Mouse (Mus musculus): Measurements from ENCODE around the gene Apoc3.
A peak's percentile ranks its signal among the peaks of the same experiment; 100 is the strongest.

Gene Apoc3

DNA sequence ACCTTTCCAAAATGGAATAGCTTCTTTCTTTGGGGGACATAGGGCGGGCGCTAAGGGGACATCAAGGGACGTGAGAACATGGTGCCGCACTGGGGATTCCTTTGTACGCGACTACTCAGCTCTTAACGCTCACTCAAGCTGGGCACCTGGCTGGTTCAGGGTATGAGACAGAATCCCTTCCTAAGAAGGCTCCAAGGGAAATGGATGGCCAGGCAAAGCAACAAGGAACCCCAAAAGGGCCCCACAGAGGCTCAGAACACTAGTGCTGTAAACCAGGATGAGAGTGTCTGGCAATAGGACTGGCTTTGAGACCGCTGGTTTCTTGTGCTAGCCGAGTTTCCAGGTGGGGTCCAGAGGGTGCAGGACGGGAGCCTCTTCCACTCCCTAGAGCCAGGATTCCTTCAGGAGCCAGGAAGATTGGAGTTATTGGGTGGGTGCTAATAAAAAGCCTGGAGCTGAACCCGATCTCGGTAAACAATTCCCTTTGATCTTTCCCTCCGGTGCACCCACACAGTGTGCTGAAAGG is 4.9 kb downstream of the Apoc3 start:
- DNase-seq (ENCODE audit: low spot score in 2 of 2), result peak in 1 of 2 experiments; percentile 33

DNA sequence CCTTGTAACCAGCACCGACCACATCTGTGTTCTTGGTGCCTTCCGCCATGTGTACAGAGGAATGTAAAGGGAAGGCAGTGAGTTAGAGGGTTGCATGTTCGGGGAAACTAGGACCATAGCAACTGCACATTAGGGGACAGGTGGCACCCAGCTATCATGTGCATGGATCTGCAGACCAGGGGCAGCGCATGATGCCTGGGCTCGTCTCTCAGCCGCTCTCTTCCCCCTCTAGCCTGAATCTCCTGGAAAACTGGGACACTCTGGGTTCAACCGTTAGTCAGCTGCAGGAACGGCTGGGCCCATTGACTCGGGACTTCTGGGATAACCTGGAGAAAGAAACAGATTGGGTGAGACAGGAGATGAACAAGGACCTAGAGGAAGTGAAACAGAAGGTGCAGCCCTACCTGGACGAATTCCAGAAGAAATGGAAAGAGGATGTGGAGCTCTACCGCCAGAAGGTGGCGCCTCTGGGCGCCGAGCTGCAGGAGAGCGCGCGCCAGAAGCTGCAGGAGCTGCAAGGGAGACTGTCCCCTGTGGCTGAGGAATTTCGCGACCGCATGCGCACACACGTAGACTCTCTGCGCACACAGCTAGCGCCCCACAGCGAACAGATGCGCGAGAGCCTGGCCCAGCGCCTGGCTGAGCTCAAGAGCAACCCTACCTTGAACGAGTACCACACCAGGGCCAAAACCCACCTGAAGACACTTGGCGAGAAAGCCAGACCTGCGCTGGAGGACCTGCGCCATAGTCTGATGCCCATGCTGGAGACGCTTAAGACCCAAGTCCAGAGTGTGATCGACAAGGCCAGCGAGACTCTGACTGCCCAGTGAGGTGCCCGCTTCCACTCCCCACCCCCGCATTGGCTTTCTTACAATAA is 5.6 kb downstream of the Apoc3 start:
- DNase-seq (ENCODE audit: low spot score in 2 of 2), result peak; percentile 91

DNA sequence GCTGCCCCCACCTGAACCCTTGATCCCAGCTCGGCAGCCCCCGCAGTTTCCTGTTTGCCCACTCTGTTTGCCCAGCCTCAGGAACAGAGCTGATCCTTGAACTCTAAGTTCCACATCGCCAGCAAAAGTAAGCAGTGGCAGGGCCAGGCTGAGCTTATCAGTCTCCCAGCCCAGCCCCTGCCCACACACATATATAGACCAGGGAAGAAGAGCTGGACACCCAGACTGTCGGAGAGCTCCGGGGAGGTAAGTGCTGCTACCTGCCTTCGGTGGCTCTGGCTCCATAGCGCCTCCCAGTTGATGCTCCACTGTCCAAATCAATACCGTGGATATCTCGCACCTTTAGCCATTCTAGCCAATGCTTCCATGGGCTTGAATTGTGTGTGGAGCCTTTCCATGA is 6.9 kb downstream of the Apoc3 start, which contains the start of gene Apoa1:
Gene Apoa1 (plus strand): TSS at position 90 of the 400 bp plus-strand sequence.
- no peak for DNase-seq (ENCODE audit: low spot score in 2 of 2)

DNA sequence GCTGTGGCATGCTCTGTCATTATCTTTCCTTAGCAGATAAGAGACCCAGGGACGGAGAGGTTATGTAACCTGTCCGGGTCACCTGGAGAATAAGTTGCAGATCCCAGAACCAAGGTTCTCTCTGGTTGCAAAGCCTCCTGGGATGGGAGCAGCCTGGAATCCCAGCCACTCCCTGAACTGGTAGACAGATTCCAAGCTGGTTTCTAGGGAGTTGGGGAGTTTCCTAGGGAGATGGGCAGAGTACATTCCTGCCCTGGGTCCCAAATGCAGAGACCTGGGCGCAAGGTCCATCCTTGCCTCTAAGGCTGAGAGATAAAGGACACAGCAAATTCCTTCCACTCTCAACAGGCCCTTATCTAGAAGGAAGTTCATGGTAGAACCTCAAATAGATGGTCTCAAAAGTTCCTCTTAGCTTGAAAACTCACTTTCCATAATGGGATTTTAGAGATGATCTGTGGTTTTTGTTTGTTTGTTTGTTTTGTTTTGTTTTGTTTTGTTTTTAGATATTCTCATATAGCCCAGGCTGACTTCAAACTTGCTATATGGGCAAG is 8.3 kb downstream of the Apoc3 start:
- no peak for DNase-seq (ENCODE audit: low spot score in 2 of 2)

DNA sequence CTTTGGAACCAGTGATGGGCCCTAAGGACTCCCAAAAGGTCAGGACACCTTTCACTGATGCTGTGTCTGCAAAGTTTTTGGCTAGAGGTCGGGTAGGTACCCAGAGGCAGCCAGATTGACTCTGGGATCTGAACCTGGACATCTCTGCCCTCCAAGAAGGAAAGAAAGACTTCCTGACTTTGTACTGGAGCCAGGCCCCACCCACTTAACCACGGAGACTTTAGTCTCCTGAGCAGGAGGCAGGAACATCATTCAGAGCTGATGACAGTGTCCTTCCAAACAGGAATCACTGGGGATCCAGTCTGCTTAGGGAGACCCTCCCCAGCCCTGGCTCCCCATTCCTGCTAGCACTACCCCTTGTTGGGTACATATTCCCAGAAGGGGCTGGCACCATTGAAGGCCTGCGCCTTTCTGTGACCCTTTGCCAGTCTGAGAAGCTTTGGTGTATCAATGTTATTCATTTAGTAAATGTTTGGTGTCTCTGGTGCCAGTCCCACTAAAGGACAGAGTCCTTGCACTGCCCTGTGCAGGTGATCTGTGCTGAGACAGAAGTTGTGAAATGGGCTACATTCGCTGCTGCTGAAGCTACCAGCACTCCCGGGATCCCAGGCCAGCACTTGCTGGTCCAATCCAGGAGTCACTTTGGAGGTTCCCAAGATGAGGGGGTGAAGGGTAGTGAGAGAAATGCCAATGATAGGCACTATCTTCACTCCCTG is 10.3 kb downstream of the Apoc3 start:
- DNase-seq (ENCODE audit: low spot score in 2 of 2), result no peak

DNA sequence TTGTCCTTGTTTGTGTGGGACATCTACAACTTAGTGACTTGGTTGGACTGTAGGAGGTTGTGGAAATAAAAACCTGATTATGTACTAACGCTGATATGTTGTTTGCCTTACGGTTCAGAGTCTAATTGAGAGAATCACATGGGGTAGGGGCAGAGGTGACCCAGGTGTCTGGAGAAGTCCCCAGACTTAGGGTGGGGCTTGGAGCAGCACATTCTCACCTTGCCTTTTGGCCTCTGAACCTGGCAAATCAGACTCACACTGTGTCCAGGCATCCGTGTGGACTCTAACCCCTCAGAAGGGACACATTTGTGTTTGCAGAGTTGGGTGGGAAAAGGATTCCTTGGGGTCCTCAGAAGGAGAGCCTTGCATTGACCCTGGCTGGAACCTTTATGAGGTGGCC is 11.3 kb downstream of the Apoc3 start:
- no peak for DNase-seq (ENCODE audit: low spot score in 2 of 2)

DNA sequence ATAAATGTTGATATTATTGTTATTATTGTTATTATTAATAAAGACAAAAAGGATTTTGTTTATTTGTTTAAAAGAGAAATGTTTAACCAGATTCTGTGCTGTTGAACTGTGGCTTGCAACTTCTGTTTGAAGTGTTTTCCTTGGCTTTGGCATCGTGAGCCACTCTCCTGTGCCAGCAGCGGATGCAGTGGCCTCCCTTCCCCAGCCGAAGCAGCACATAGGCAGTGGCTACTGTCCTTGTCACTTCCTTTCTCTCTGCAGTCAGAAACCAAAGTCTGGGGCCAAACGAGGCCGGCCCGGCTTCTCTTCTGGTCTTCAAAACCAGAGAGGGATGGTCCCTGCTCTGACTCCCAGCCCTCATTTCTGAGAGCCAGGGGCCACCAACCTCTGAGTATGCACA is 12.3 kb downstream of the Apoc3 start:
- DNase-seq (ENCODE audit: low spot score in 2 of 2), result no peak

DNA sequence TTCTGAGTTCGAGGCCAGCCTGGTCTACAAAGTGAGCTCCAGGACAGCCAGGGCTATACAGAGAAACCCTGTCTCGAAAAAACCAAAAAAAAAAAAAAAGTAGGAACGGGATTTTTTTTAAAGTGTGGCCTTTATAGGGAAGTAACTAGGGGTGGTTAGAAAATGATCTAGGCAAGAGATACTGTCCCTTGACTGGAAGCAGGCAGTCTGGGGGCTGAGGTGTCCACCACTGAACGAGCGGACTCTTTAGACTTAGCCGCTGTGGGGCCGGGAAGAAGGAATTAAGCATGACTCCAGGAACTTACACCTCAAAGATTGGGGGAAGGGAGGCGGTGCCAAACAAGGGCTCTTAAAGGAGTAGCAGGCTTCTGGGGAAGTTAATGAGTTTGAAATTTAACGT is 17.3 kb downstream of the Apoc3 start:
- no peak for DNase-seq (ENCODE audit: low spot score in 2 of 2)

DNA sequence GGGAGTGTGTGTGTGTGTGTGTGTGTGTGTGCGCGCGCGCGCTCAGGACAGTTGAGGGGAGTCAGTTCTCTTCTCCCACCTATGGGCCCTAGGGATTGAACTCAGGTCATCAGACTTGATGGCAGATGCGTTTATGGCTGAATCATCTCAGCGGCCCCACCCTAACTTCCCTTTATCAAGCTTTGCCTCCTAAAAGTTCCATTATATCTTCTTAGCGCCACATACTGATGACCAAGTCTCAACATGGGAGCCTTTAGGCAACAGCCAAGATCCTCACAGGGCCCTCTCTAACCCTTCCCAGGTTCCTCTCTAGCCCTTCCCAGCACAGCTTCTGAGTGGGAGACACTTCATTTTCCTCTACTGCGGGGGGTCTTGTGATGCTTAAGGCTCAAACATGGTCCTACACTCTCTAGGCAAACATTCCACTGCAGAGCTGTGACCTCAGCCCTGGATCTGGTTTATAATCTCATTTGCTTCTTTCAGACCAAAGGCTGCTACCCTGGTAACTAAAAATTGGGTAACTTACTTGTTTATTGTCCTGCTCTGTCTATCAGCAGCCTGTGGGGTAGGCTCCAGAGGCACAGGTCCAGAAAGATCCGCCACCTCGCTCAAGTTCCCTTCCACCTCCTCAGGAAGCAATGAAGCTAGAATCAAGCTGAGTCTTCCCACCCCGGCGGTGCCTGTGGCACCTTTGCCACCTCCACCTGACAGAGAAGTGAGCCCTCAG is 18.5 kb downstream of the Apoc3 start:
- no peak for DNase-seq (ENCODE audit: low spot score in 2 of 2)

DNA sequence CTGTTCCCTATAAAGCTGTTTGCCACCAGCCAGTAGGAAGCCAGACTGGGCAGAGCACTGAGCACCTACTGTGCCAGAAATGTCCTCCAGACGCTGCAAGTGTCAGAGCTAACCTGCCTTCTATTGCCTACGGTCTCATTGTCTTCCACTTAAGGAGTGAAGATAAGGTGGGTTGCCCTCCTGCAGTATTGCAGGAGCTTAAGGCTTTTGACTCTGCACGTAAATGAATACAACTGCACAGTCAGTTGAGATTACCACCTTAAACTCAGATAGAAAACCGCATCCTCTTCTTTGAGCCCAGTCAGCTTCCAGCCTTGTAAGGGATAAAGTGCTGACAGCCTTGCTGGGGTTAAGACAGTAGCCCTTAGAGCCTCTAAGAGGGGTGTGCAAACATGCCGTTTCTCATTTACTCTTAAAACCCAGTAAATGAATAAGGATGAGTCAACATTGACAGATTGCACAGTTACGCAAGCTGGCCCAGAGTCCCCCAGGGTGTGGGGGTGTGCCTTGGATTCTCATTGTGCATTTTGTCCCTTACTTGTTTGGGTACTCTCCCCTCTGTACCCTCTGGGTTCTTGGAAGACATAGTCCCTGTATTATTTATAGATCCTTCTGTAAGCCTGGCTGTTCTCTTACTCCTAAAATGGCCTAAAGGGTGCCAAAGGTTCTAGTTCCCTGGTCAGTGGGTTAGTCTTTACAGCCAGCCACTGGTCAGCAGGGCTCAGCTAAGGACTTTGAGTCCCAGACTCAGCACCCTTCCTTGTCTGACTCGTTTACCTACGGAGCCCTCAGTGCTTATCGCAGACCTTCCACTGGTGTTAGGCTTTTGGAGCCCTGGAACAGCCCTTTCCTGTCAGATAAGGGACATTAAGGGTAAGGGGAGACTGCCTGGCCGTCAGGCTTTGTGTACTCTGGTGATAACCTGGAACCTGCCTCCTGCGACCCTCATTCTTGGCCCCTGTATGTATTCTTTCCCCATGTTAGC is 19.8 kb downstream of the Apoc3 start:
- DNase-seq (ENCODE audit: low spot score in 2 of 2), result peak; percentile 30 to 34

DNA sequence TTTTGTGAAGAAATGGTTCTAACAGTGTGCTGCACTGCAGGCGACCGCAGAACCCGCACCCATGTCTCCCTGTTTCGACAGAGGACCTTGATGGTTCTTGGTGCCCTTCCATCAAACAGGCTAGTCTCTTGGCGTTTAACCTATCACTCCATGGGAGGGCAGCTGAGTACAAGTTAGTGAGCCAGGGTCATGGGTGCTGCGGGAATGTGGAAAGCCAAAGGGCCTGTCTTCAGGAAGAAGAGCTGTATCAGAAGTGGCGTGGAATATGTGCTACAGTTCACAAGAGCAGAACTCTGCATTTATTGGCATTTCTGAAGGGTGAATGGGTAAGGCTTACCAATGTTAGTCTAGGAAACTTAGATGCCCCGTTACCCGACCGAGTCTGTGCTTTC is 20.5 kb downstream of the Apoc3 start:
- DNase-seq (ENCODE audit: low spot score in 2 of 2), result no peak

DNA sequence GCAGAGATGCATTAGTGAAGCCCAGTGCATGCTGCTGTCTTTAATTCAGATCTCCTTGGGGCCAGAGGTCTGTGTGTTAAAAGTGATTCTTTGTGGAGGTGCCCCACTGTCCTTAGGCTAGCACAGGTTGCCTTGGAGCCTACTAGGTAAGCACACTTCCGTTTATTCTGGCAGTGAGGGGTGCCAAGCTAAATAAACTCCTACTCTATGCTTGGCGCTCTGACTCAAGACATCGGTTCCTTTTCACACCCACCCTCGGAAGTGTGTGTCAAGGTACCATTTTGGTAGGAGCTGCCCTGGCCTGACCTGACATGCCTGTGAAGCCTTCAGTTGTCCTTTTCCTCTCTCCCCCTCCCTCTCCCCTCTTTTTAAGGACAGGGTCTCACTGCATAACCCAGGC is 21.2 kb downstream of the Apoc3 start:
- no peak for DNase-seq (ENCODE audit: low spot score in 2 of 2)

DNA sequence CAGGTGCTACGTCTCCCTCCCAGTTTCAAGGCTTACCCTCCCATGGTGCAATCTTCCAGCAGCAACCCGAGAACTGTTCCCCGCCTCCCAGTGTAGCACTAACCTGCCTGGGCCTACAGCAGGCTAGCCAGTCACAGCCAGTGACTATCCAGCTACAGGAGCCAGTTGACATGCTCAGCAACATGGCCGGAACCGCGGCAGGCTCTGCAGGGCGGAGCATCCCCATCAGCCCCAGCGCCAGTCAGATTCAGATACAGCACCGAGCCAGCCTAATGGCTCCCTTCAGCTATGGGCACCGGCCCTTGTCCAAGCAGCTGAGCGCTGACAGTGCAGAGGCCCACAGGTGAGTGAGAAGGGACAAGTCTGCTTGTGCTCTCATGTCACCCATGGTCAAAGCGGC is 25.0 kb downstream of the Apoc3 start:
- no peak for DNase-seq (ENCODE audit: low spot score in 2 of 2)

DNA sequence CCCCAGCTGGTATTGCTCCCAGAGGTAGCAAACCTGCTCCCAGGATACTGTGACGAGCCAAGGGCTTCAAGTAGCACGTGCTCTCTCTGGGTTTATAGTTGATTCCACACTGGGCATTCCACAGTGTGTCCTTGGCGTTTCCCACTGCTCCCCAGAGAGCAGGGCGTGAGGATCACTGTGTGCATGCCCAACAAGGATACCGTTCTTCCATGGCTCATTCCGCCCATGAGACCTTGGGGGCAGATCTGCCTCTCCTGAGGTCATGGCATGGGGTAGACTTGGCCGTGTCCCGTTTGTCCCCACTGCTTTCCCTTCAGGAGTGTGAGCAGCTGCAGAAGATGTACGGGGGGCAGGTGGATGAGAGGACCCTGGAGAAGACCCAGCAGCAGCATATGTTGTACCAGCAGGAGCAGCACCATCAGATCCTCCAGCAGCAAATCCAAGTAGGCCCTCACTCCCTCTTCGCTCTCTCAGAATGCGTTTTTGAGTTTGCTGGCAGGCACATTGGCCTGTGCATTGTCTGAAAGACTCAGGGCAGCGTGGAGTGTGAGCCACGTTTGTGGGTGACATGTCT is 26.9 kb downstream of the Apoc3 start:
- no peak for DNase-seq (ENCODE audit: low spot score in 2 of 2)

DNA sequence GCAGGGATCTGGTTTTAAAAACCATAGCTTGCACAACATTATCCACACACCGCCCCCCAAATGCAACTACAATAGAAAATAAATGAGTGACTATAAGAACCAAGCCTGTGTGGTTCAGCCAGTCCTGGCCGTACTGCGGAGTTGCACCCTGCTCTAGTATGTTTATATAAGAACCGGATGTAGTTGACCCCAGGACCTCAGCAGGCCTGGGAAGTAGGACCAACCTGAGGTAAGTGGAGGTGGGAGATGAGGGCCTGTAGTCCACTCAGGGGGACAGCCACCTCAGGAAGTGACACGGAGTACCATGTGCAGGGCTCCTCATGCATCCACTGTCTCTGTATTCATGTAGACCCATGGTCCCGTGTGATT is 28.0 kb downstream of the Apoc3 start:
- DNase-seq (ENCODE audit: low spot score in 2 of 2), result no peak

DNA sequence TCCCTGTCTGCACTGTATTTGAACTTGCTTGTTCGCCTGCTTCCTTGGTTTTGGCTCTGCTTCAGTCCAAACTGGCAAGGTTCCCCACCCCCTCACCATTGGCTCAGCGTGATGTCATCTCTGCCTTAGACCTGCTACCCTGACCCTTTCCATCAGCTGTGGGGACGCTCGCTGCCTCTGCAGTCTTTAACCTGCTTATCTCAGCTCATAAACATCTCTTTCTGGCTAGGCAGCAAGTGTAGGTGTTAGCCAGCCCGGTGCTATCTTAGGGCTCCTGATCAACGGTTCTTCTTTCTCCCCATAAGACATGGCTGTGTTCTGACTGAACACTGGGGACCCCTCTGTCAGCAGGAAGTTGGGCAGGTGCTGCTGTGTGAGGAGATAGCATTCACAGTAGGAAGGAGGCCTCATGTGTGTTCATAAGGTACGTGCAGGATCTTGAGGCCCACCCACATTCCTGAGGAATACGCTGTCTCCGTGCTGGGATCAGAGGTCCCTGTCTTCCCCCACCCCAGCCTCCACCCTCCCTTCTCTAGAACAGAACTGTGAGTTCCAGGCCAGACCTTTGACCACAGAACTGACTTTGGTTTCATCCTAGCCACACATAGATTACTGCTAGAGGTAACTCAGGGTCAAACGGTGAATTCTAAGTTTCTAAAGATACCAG is 28.5 kb downstream of the Apoc3 start:
- no peak for DNase-seq (ENCODE audit: low spot score in 2 of 2)

DNA sequence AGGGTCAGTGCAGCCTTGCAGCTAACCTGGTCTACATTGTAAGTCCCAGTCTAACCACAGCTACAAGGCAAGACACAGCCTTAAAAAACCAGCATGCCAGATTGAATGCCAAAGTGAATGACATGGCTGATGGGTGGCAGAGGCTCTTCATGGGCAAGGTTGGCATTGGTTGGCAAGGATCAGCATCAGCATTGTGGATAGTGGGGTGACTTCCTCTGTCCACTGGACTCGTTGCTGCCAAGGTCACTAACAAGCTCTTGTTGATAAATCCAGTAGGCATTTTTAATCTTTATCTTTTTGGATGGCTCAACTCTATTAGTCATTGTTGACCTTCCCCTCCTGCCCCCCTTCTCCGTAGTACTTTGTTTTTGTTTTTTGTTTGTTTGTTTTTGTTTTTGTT is 35.8 kb downstream of the Apoc3 start:
- no peak for DNase-seq (ENCODE audit: low spot score in 2 of 2)

DNA sequence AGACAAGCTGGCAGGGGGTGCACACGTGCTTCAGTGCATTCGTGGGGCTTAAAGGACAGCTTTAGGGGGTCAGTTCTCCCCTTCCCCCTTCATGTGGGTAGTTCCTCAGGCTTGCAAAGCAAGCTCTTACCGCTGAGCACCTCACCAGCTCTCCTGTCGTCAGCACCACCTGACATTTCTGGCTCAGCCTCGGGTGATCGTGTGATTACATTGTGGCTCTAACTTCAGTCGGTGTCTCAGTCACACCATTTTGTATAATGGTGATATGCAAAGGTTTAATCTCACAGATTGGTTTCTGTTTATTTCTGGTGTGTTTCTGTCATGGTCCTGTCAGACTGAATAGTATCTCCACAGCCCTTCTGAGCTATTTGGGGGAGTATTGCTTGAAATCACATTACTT is 36.5 kb downstream of the Apoc3 start:
- DNase-seq (ENCODE audit: low spot score in 2 of 2), result no peak

DNA sequence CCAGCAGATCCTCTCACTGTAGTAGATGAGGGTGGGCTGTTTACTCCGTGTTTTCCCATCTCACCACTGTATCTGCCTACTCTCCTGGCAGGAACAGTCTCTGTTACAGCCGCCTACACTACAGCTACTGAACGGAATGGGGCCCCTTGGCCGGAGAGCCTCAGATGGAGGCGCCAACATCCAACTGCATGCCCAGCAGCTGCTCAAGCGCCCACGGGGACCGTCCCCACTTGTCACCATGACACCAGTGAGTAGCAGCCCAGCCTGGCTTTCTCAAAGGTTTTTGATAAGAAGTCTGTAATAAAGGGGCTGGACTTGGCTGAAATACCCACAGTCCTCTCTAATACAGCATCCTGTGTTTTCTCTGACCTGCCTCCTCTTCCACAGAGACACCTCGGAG is 37.0 kb downstream of the Apoc3 start:
- DNase-seq (ENCODE audit: low spot score in 2 of 2), result peak; percentile 29 to 65

DNA sequence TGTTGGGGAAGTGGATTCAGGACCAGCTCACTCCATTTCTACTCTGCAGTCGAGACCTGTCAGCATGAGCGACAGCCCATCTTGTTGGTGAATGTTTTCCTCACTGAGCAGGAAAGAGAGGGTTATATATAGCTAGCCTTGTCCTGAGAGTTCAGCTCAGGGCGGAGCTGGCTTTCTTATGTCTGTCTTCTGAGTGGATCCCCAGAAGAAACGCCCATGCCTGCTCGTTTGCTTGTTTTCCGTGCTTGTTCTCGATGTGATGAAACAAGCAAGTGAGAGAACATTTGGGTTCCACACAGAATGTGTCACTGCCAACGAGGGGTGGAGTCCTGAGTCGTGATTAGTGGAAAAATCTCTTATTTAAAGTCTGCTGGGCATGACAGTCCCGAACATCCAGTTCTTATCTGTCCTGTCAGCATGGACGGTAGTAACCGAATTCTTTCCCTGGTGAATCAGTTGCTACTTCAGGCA is 38.7 kb downstream of the Apoc3 start:
- no peak for DNase-seq (ENCODE audit: low spot score in 2 of 2)
